Mouse (Mus musculus) hindlimb bud, embryonic 11.5 days (tissue): ENCODE results near the gene Cd79a.

ENCODE experiments used
- DNase-seq: peaks from one replicate; pipeline ENCODE4 v3.0.0-alpha.2; 2012; ENCODE audit warnings: low read depth, low spot score; ENCODE audit errors: extremely low spot score

The Cd79a gene

GRCm38 (mm10) chr7:24897224-24897623 is at the start of gene Cd79a:
TSS of gene Cd79a (plus strand) at chr7:24897381.
- DNase-seq, result no peak

- DNase-seq, result no peak
Measured at GRCm38 (mm10) chr7:24850162-24850561, 47.0 kb upstream of the Cd79a start.

GRCm38 (mm10) chr7:24850899-24851303 is 46.3 kb upstream of the Cd79a start:
- DNase-seq, result no peak

- DNase-seq, result no peak
Measured at GRCm38 (mm10) chr7:24851596-24852325, 45.4 kb upstream of the Cd79a start.

GRCm38 (mm10) chr7:24852557-24853232 is 44.5 kb upstream of the Cd79a start:
- no peak for DNase-seq

- DNase-seq, result no peak
Measured at GRCm38 (mm10) chr7:24853233-24853563, 44.0 kb upstream of the Cd79a start.

GRCm38 (mm10) chr7:24853695-24854094 is 43.5 kb upstream of the Cd79a start:
- no peak for DNase-seq

GRCm38 (mm10) chr7:24856460-24857120 is 40.6 kb upstream of the Cd79a start:
- no peak for DNase-seq

GRCm38 (mm10) chr7:24859234-24859633 is 37.9 kb upstream of the Cd79a start:
- DNase-seq, result no peak

- no peak for DNase-seq
Measured at GRCm38 (mm10) chr7:24861913-24862312, 35.3 kb upstream of the Cd79a start, which contains the start of gene Gm9844. TSS of gene Gm9844 (plus strand) at chr7:24862213.

- DNase-seq, result no peak
Measured at GRCm38 (mm10) chr7:24862853-24863252, 34.3 kb upstream of the Cd79a start.

GRCm38 (mm10) chr7:24864156-24864555 is 33.0 kb upstream of the Cd79a start:
- no peak for DNase-seq

- no peak for DNase-seq
Measured at GRCm38 (mm10) chr7:24869080-24869479, 28.1 kb upstream of the Cd79a start.

GRCm38 (mm10) chr7:24869532-24870165 is 27.5 kb upstream of the Cd79a start, which contains the start of the genes Lypd4 and Dmrtc2:
TSS of gene Lypd4 (minus strand) at chr7:24869941.
TSS of gene Dmrtc2 (plus strand) at chr7:24870057.
- no peak for DNase-seq

GRCm38 (mm10) chr7:24877588-24877987 is 19.6 kb upstream of the Cd79a start:
- no peak for DNase-seq

- no peak for DNase-seq
Measured at GRCm38 (mm10) chr7:24879620-24880019, 17.6 kb upstream of the Cd79a start.

- no peak for DNase-seq
Measured at GRCm38 (mm10) chr7:24882416-24883199, 14.6 kb upstream of the Cd79a start.

GRCm38 (mm10) chr7:24883896-24884692 is 13.1 kb upstream of the Cd79a start, which contains the start of gene Rps19:
TSS of gene Rps19 (plus strand) at chr7:24884371.
- peak; percentile 99 for DNase-seq

GRCm38 (mm10) chr7:24884693-24885291 is 12.4 kb upstream of the Cd79a start:
- no peak for DNase-seq
